Mouse (Mus musculus) stomach, postnatal 0 days (tissue): ENCODE data around the gene Gng7. TPM values are rescaled to one million over a fixed set of nuclear protein-coding genes. Genes with fewer than 3 reads are reported as not detected.

ENCODE experiments used
- ATAC-seq: fragments of 200-750 bp; cut with Nextera tagmentation; 2 replicates; pipeline ENCODE4 v1.8.0; 2017; ENCODE audit not compliant: low FRiP score, low TSS enrichment
- DNase-seq: peaks from one replicate; pipeline ENCODE4 v3.0.0-alpha.2; 2016; ENCODE audit warnings: low spot score
- H3K27ac ChIP-seq: fragments of 300-500 bp; sonication (generic); replicated peaks from 2 replicates; pipeline ENCODE4 v1.5.1; 2014; ENCODE audit warnings: mild to moderate bottlenecking, control low read depth
- H3K27me3 ChIP-seq: fragments of 300-500 bp; sonication (generic); 2 replicates; pipeline ENCODE4 v1.6.1; 2014; ENCODE audit warnings: low read length; ENCODE audit not compliant: control insufficient read depth, insufficient read depth
- H3K36me3 ChIP-seq: fragments of 300-500 bp; sonication (generic); 2 replicates; pipeline ENCODE4 v1.6.1; 2014; ENCODE audit warnings: low read length, mixed read lengths; ENCODE audit not compliant: control insufficient read depth, insufficient read depth
- H3K4me1 ChIP-seq: fragments of 300-500 bp; sonication (generic); replicated peaks from 2 replicates; pipeline ENCODE4 v1.6.1; 2014; ENCODE audit warnings: antibody characterized with exemption; ENCODE audit not compliant: control insufficient read depth, insufficient read depth
- H3K4me2 ChIP-seq: fragments of 300-500 bp; sonication (generic); replicated peaks from 2 replicates; pipeline ENCODE4 v1.6.1; 2014; ENCODE audit warnings: low read depth, mild to moderate bottlenecking, control low read depth, moderate library complexity
- H3K4me3 ChIP-seq: fragments of 300-500 bp; sonication (generic); 2 replicates; pipeline ENCODE4 v1.5.1; 2014; ENCODE audit warnings: low read depth, low read length, control low read depth
- H3K9ac ChIP-seq: fragments of 300-500 bp; sonication (generic); 2 replicates; pipeline ENCODE4 v1.6.1; 2014; ENCODE audit warnings: mild to moderate bottlenecking, low read length, control low read depth, mixed read lengths
- H3K9me3 ChIP-seq: fragments of 300-500 bp; sonication (generic); 2 replicates; pipeline ENCODE4 v1.6.1; 2016; ENCODE audit warnings: low read length; ENCODE audit not compliant: control insufficient read depth
- CTCF ChIP-seq: IDR thresholded peaks from 2 replicates; pipeline ENCODE4 v1.5.1; 2016; ENCODE audit warnings: antibody characterized with exemption, low read depth, mild to moderate bottlenecking, moderate library complexity
- EP300 ChIP-seq: optimal IDR thresholded peaks from 2 replicates; pipeline ENCODE3; 2016; ENCODE audit warnings: antibody characterized with exemption
- WGBS: fragments of 180-500 bp; shearing (Covaris S2); extraction: QIAGEN DNeasy Blood & Tissue Kit; methylation state at CpG from one replicate; pipeline ENCODE4 v1.1.7; 2014; 5-methylcytosine and 5-hydroxymethylcytosine counted together
- polyA plus RNA-seq: library from polyadenylated mRNA; unstranded; fragments of >200 nt; fragmentation: Nextera tagmentation; extraction: Ambion mirVana; gene quantifications from 2 replicates; pipeline ENCODE4 v1.2.1, GENCODE M21; 2015

Gng7 gene
- polyA plus RNA-seq, 1 experiment from 2014 or later, result 1.3 TPM

- TF ChIP-seq CTCF (peak; percentile 61), EP300 (no peak)
- no peak for ATAC-seq
Observed at GRCm38 (mm10) chr10:80946684-80947437, 67.9 kb downstream of the Gng7 start.

GRCm38 (mm10) chr10:80944231-80944630 is 70.5 kb downstream of the Gng7 start:
- peaks cover 22% of the 10 kb centered on the region for H3K4me1 ChIP-seq
- ATAC-seq, result no peak

More at GRCm38 (mm10) chr10:80946684-80947437, 67.9 kb downstream of the Gng7 start:
- H3K27ac ChIP-seq, result peak overlapping the region; percentile 73
- H3K36me3 ChIP-seq, result no peaks in the 10 kb centered on the region
- no peak overlapping the region for H3K4me3 ChIP-seq
- no peaks in the 10 kb centered on the region for H3K27me3 ChIP-seq
- 0 out of 2 replicates have a peak overlapping the region, but pooled peaks have one; percentile 8 for H3K9ac ChIP-seq
- no peak overlapping the region for H3K4me2 ChIP-seq
- 59% methylated on average over 14 of the region's 14 CpGs for WGBS
- DNase-seq, result peak; percentile 41
- no peaks in the 10 kb centered on the region for H3K9me3 ChIP-seq
- peaks cover 6% of the 10 kb centered on the region for H3K4me1 ChIP-seq

GRCm38 (mm10) chr10:80943701-80944100 is 71.0 kb downstream of the Gng7 start:
- no peaks in the 10 kb centered on the region for H3K9me3 ChIP-seq
- H3K4me2 ChIP-seq, result no peak overlapping the region
- 61% methylated on average over 9 of the region's 9 CpGs for WGBS
- H3K4me3 ChIP-seq, result no peak overlapping the region
- ATAC-seq (no peak), DNase-seq (no peak)
- no peak overlapping the region for H3K27ac ChIP-seq
- peaks cover 23% of the 10 kb centered on the region for H3K4me1 ChIP-seq
- TF ChIP-seq CTCF, result no peak
- TF ChIP-seq EP300, result no peak
- no peak overlapping the region for H3K9ac ChIP-seq
- H3K36me3 ChIP-seq, result no peaks in the 10 kb centered on the region
- H3K27me3 ChIP-seq, result no peaks in the 10 kb centered on the region

More at GRCm38 (mm10) chr10:80944231-80944630, 70.5 kb downstream of the Gng7 start:
- Histone ChIP-seq H3K9me3 (no peaks in the 10 kb centered on the region), H3K9ac (no peak overlapping the region), H3K27ac (no peak overlapping the region), H3K4me3 (no peak overlapping the region), H3K36me3 (no peaks in the 10 kb centered on the region), H3K27me3 (no peaks in the 10 kb centered on the region), H3K4me2 (no peak overlapping the region)
- DNase-seq, result no peak
- WGBS, result 76% methylated on average over 5 of the region's 5 CpGs
- no peak for TF ChIP-seq EP300
- no peak for TF ChIP-seq CTCF

- H3K4me3 ChIP-seq, result no peak overlapping the region
- H3K4me2 ChIP-seq, result no peak overlapping the region
- H3K4me1 ChIP-seq, result peaks cover 31% of the 10 kb centered on the region
- WGBS, result 72% methylated on average over 8 of the region's 8 CpGs
- DNase-seq (no peak), ATAC-seq (no peak)
- no peak overlapping the region for H3K27ac ChIP-seq
- H3K36me3 ChIP-seq, result no peaks in the 10 kb centered on the region
- H3K9ac ChIP-seq, result no peak overlapping the region
- no peak for TF ChIP-seq CTCF
- no peaks in the 10 kb centered on the region for H3K9me3 ChIP-seq
- no peaks in the 10 kb centered on the region for H3K27me3 ChIP-seq
Observed at GRCm38 (mm10) chr10:80942919-80943318, 71.8 kb downstream of the Gng7 start.

- Histone ChIP-seq H3K9me3 (no peaks in the 10 kb centered on the region), H3K4me2 (peak overlapping the region; percentile 59), H3K36me3 (no peaks in the 10 kb centered on the region), H3K9ac (peak overlapping the region; percentile 28; the same call in 1 of the 2 replicates), H3K4me3 (no peak overlapping the region), H3K27me3 (no peaks in the 10 kb centered on the region), H3K27ac (peak overlapping the region; percentile 91), H3K4me1 (peaks cover 48% of the 10 kb centered on the region)
- WGBS, result 3% methylated on average over 2 of the region's 2 CpGs
- no peak for DNase-seq
- no peak for TF ChIP-seq CTCF
- no peak for TF ChIP-seq EP300
- ATAC-seq, result no peak
Observed at GRCm38 (mm10) chr10:80940988-80941347, 73.8 kb downstream of the Gng7 start.

GRCm38 (mm10) chr10:80940320-80940987 is 74.3 kb downstream of the Gng7 start:
- no peaks in the 10 kb centered on the region for H3K36me3 ChIP-seq
- H3K4me3 ChIP-seq, result no peak overlapping the region
- no peaks in the 10 kb centered on the region for H3K9me3 ChIP-seq
- WGBS, result 17% methylated on average over 8 of the region's 8 CpGs
- H3K4me2 ChIP-seq, result peak overlapping the region; percentile 59
- H3K27ac ChIP-seq, result peak overlapping the region; percentile 91
- peak overlapping the region; percentile 28 for H3K9ac ChIP-seq
- no peaks in the 10 kb centered on the region for H3K27me3 ChIP-seq
- TF ChIP-seq CTCF (peak; percentile 4; the same call in 1 of the 2 replicates), EP300 (no peak)
- ATAC-seq, result peak; percentile 76
- peak; percentile 91 for DNase-seq
- H3K4me1 ChIP-seq, result peaks cover 49% of the 10 kb centered on the region
